Mouse (Mus musculus) cerebellum, adult 9-11 months (tissue): Measurements from ENCODE around the gene Babam1.
"Not testable (repeated sequence)": the region's sequence is repeated elsewhere in the genome, so short reads cannot be mapped to it uniquely, and the experiment has no call there.

Experiments used
- DNase-seq: peaks from one replicate; pipeline ENCODE4 v3.0.0; 2022

Babam1 gene

DNA sequence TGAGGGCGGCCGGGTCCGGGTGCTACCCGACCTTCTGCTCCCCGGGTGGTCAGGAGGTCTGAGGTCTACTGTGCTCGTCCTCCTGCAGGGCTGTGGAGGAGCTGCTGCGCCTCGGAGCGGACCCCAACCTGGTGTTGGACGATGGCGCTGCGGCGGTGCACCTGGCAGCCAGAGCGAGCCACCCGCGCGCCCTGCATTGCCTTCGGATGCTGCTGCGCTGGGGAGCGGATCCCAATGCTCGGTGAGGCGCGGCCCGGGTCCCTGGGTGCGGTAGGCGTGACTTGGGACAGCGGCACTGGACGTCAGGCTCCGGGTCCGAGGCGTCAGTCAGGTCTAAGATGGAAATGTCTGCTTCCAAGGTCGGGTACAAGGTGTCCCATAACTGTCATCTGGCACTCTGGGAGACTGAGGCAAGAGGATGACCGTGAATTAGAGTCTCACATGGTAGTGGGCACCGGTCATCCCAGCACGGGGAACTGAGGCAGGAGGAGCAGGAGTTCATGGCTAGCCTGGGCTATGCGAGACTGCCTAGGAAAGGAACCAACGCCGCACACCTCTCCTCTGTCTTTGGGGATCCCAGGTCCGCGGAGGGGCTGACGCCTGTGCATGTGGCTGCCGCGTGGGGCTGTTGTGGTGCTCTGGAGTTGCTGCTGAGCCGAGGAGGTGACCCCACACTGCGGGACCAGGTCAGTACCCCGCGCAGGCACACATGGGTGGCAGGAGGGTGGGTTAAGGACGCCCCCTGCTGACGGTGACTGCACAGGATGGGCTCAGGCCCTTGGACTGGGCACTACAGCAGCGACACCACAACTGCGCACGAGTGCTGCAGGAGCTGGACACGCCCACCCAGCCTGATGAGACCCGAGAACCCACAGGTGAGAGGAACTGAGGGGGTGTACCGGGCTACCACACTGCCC is 9.7 kb downstream of the Babam1 start:
- peak; percentile 55 for DNase-seq

DNA sequence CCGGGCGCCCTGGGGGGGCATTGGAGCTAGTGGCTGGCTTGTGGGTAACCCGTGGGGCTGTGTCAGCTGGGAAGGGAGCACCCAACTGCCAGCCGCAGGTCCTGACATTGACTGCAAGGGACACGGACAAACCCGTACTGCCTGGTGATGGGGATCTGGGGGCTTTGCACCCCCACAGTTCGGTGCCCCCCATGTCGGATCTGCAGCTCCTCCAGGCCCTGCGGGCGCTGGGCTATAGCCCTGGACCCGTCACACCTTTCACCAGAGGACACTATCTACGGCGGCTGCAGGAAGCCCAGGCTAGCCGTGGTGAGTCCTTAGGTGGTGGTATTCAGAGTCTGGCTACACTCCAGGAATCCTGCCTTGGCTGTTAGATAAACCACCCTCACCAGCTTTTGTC is 10.8 kb downstream of the Babam1 start:
- DNase-seq, result peak; percentile 23

- DNase-seq, result no peak
Observed at GRCm38 (mm10) chr8:71408231-71408630, 11.6 kb downstream of the Babam1 start.

GRCm38 (mm10) chr8:71411535-71412273 is 15.0 kb downstream of the Babam1 start:
- no peak for DNase-seq

DNA sequence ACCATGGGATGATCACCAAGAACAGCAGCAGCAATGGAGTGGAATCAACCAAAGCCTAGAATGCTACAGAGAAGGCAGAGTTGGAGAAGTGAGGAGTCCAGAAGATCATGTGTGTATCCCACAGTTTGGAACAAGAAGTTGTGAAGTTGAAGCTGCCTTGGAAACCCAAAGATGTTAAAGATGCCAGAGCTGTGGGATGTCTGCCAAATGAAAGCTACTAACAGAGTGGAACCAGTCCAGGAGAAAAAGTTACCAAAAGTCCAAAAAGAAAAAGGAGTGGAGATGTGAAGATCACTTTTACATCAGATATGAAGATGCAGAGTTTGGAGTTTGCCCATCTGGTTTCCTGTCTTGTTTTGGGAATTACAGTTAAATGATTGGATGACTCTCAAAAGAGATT is 25.5 kb downstream of the Babam1 start:
- DNase-seq, result no peak

GRCm38 (mm10) chr8:71432935-71433334 is 36.3 kb downstream of the Babam1 start:
- not testable (repeated sequence) for DNase-seq

- no peak for DNase-seq
Observed at GRCm38 (mm10) chr8:71437041-71437440, 40.4 kb downstream of the Babam1 start.

- DNase-seq, result peak; percentile 43
Observed at GRCm38 (mm10) chr8:71441404-71441803, 44.7 kb downstream of the Babam1 start.

- no peak for DNase-seq
Observed at GRCm38 (mm10) chr8:71445096-71445495, 48.4 kb downstream of the Babam1 start.

DNA sequence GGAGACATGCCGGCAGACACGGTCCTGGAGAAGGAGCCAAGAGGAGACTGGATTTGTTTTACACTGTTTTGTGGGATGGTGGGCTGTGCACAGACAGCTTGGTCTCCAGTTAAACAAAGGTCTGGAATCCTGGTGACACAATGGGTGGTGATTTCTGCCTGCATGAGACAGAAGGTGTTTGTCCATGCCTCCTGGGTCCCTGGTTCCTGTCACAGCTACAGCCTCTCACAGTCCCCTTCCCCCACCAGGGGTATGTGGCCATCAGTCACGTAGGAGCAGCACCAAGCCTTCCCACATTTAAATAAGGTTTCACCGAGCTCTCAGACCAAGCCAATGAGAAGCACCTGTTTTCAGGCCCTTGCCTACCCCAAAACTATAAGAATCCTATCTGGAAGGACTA is 54.7 kb downstream of the Babam1 start:
- no peak for DNase-seq

DNA sequence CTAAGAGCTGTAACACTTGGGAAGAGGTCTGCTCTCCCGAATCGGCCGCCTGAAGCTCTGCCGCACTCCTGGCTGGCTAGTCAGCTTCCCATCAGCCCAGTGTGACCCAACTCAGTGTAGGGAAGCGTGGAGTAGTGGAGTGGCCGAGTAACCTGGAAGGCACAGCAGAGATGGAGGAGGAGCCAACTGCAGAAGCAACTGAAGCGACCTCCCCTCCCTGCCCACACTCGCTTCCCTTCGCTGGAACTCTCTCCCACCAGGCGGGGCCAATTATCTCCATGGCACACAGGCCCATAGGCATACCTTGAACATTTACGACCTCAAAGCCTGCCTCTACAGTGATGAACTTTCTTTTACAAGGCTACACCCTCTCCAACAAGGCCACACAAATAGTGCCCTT is 55.1 kb downstream of the Babam1 start:
- DNase-seq, result no peak

DNA sequence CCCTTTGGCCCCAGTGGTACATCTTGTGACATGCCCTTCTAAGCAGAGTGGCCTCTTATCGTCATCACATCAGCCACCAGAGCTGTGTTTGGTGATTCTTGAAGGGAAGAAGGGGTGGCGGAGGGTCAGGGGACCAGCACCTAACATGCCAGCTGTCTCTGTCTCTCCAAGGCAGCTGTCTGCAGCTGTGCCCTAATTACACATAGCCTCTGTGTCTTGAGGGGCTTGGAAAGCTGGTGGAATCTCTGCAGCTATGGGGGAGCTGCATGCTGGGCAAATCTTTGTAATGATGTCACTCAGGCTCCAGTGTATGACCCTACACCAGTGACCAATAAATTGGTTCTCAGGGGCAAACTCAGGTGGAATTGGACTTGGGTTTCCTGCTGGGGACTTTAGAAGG is 56.0 kb downstream of the Babam1 start:
- no peak for DNase-seq
